Mouse (Mus musculus): ENCODE results near the gene Vti1a.

Gene Vti1a

DNA sequence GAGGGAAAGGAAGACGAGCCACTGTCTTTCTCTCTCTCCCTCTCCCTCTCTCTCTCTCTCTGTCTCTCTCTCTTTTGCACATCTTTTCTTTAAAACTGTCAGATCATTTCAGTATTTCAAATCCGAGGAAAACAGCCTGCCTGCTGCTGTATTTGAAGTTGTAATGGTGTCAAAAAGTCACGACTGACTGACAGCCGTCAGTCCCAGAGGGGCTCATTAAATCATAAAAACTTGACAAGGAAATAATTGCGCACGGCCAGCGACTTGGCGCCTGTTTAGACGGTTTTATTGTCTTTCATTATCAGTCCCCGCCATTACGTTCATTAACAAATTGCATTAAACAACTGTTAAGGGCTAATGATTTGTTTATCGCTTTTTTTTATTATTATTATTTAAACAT, 310.9 kb downstream of the Vti1a start:
- no peak for DNase-seq (ENCODE audit: low spot score)

DNA sequence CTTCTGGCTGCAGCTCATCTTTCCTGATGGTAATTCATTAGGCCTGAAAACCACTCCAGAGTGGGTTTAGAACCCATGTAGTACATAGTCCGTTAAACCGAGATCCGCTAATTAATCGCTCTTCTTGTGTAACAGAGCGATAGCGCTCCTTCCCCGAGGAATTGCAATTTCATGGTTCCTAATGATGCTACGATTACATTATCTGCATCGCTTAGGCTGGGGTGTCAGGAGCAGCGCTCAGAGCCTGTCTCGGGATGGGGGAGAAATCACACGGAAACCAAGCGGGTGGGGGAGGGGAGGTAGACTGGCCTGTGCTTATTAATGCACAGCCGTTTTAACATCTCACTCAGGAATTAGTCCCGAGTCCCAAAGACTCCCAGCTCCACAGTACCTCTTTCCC, 319.4 kb downstream of the Vti1a start:
- no peak for DNase-seq (ENCODE audit: low spot score)

DNA sequence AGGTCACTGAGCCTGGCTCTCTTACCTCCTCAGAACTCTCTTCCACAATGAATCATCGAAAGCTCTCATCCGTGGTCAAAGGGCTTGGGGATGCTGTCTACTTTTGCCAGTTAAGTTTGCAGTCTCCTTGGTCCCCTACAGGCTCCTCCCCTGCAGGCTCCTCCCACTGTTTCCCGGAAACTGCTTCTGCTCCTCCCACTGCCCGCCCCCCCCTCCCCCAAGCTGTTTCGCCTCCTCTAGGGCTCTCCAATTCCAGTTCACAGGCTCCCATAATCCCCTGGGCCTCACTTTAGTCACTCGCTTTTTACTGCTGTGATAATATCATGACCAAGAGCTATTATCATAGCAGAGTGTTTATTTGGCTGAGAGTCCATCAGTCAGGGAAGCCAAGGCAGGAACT, 324.2 kb downstream of the Vti1a start:
- no peak for DNase-seq (ENCODE audit: low spot score)

DNA sequence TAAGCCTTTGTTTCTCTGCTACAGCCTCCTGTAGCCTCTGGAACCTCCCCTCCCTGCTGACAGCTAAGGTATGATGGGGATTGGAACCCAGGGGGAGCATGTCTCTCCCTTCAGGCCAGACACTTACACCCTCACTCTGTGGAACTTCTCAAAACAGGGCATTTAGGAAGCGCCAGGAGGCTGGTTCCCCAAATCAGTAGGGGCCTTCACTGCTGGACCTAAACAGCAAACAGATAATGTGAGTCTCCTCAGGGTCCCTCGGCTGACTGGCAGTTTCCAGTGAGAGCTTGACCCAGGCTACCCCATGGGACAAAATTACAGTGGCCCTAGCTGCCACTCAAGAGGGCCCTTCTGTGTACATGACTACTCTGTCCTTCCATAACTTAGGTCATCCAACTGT, 325.8 kb downstream of the Vti1a start:
- no peak for DNase-seq (ENCODE audit: low spot score)

DNA sequence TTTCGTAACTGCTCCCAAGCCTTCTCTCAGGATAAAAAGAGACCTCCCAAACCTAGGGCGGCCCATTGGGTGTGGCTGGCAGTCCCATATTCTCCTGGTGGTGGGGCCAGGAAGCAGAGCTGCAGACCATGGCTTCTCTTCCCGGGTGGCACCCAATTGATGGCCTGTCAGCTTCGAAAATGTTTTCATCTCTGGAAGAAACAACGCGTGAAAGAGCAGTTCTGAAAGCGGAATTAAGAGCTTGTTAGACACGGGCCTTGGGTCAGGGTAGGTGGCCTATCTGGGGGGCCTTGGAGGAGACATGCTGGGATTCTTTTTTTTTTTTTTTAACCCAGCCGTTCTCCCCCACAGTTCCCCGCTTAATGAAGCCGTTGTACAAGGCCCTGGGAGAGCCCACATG, 326.3 kb downstream of the Vti1a start:
- no peak for DNase-seq (ENCODE audit: low spot score)

DNA sequence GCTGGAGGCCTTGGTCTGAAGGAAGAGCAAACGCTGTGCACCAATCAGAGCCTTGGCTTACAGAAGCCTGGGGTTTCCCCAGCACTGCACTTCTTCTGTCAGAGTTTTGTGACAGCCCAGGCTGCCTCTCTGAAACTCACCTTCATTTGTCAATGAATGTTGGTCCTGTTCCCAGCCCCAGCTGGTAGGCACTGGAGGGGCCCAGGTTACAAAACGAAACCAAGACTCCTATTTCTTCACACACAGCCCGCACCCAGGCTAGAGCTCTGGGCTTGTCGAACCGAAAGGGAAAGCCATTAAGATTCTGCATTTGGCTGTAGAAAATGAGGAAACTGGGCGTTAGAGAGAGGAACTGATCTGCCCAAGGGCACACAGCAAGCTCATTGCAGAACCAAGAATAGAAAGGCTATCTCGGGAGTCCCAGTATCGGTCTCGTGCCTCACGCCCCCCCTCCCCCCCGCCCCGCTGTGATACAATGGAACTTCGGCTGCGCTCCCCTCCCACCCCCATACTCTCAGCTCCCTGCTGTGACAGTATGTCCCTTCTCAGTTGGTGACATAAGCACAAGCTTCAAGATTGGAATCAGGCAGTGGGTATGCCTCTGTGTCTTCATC, 327.3 kb downstream of the Vti1a start:
- no peak for DNase-seq (ENCODE audit: low spot score)

DNA sequence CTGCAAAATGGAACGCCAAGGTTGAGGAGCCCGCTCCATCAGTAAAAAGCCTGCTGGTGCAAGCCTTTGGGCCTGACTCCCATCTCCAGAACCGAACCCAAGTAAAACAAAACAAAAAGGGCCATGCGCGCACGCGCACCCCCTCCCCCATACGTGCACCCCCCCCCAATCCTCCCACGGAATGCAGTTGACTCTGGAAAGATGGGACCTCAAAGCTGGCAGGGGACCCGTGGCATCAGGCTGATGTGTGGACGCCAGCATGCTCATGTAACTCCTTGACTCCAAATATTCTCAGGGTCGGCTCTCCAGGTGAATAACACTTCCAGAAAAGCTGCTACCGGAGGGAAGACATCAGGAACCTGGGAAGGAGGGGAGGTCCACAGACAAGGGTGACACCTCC, 327.8 kb downstream of the Vti1a start:
- DNase-seq (ENCODE audit: low spot score) = no peak

DNA sequence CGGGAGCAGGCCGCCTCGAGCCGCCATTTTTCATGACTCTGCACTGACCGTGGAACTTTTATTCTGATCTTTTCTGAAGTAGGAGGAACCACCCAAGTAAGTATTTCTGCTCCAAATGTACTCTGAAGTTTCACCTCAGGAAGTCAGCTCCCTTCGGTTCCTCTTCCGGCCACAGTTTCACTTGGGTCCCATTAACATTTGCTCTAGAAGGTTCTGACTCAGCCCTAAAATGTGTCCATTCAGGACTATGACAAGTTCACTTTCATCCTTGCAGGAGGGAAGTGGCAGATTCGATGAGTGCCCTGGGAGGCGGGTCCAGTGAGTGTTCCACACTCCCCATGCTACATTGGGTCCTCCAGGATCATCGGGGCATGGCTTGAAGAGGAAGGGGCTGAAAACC, 333.3 kb downstream of the Vti1a start:
- no peak for DNase-seq (ENCODE audit: low spot score)

DNA sequence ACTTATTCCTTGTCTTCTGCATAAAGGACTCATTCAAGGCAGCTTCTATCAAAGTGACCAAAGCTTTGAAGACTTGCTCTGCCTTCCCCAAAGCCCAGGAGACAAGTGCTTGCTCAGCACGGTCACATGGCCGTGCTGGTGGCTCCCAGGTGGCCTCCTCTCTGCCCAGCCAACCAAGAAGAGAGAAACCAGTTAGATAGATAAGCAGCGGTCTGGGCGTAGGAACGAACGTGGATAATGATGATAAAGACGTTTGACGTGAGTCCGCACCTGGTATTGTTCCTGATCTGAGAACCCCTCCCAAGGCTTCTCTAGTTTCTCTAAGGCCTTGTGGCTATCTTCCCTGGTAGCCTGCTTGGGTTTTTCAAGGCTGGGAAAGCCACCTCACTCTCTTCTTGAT, 334.9 kb downstream of the Vti1a start:
- DNase-seq (ENCODE audit: low spot score) = no peak

DNA sequence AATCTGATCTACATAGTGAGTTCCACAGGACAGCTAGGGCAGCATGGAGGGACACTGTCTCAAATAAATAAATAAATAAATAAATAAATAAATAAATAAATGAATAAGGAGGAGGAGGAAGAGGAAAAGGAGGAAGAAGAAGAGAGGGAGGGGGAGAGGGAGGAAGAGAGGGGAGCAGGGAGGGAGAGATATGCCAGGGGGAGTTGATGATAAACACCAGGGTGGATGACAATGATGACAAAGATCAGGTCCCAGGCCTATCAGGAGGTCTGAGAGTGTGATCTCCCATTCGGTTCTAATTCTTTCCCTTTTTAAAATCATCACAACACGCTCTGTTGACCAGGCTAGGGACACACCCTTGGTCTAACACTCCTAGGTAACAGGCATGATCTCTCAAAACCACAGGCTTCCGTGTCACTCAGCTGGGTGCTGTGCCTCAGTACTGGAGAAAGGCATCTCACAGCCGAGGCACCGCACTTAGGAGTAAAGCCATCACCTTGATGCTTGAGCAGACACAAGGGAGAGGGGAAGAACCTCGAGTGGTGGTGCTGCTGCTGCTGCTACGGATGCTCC, 336.7 kb downstream of the Vti1a start:
- no peak for DNase-seq (ENCODE audit: low spot score)

DNA sequence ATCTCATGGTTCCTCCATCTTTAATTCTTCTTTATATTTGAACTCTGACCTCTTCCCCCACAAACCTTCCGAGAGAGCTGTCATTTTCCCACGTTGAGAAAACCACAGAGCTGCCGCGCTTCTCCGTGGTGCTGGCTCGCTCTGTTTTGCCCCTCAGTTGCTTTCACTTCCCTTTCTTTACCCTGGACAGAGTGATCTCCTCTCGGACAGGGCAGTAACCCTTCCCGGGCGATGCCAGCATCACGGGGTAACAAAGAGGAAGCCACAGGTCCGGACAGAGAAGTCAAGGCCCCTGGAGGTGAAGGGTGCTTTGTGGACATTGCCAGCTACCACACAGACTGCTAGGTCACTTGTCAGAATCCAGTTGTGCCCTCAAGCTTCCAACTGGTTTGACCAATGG, 344.1 kb downstream of the Vti1a start:
- no peak for DNase-seq (ENCODE audit: low spot score)

DNA sequence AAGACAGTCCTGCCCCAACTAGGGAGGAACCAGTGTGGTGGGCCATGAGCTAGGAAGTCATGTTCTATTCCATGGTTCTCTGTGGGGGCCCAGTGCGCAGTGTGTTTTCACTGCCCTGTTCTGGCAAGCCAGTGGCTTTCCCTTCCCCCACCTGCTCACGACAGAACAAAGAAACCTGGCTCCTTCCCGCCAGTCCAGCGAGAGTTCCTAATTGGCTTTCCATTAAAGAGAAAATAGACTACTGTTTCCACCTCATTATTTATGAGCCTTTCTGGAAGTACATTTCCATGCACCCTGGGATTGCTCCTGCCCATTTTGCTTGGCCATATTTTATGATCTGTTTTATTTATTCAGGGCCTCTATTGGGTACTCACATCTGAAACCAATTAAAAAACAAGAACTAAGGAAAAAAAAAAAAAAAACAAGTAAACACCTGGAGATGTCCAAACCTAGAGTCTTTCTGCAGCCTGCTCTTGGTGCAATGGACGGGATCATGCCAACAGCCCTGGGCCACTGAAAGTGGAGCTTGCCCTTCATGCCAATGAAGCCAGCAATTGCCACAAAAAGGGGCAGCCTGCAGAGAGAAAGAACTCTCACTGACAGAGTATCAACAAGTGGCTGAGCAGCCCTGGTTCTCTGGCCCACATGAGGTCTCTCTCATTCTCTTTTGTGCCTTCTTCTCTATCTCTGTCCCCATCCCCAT, 346.6 kb downstream of the Vti1a start:
- no peak for DNase-seq (ENCODE audit: low spot score)

DNA sequence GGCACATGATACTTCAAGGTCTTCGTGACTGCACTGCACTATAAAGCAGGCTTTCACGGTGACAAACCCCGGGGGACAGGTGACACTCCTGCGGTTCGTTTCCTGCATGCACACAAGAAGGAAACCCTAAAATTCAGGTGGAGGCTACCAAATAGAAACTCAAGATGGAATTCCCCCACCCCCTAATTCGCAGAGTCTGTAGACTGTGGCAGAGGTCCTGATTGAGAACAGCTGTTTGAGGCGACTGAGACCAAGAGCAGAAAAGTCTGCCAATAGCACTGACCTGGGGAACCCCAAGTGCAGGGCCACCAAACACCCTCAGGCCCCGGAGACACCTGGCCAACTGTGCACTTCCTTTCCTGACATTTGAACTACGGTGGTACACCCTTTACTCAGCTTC, 351.7 kb downstream of the Vti1a start:
- DNase-seq (ENCODE audit: low spot score) = no peak

DNA sequence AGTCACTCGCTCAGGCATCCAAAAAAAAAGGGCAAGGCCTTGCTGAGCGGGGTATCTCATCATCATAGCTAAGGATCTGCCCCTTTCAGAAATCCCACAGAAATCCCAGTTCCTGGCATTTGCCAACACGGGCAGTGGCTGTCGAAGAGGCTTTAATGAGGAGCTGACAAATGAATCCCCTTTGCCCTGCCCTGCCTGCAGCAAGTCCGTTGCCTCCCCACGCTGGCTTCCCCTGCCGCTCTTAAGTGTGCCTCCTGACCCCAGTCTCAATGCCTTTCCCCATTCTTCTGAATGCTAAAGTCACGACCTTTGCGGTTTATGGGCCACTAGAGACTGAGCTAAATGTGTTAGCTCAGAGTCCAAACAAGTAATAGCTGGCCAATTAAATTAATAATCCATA, 352.8 kb downstream of the Vti1a start:
- DNase-seq (ENCODE audit: low spot score) = no peak

Measured in ovary, adult 18-20 months (tissue).